Mouse (Mus musculus): ENCODE results near the gene Crygc. TPM values are rescaled to one million over a fixed set of nuclear protein-coding genes. Genes with fewer than 3 reads are reported as not detected.

The Crygc gene
- total RNA-seq, 1 experiment: 1.3 TPM

DNA sequence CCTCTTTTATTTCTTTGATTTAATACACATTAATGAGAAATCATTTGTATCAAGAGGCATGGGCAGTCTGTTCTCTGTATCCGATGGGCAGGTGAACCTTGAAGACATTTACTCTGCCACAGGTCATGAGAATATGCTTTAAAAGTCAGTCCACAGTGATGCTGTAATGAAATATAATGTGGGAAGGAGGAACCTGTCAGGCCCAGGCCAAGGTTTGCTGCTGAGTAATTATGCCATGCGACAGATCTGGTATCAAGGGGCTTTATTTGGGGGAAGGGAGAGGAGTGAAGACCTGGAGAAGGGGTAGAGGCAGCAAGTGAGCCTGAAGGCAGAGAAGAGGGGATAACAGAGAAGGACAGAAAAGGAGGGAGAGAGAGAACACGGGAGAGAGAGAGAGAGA lies 33.8 kb downstream of the Crygc start:
- no peak for DNase-seq (ENCODE audit: low read depth, low spot score)
- Histone ChIP-seq H3K9me3 (ENCODE audit: control insufficient read depth, insufficient read depth, low read depth, low read length) (no peaks in the 10 kb centered on the region), H3K4me1 (ENCODE audit: control insufficient read depth in 2 of 2, insufficient read depth in 2 of 2, low read length in 2 of 2, poor library complexity in 1 of 2) (peaks cover 8 to 16% of the 10 kb centered on the region in 2 experiments; a peak in 3 of 4 replicates), H3K4me3 (ENCODE audit: insufficient read depth in 1 of 2, low read depth in 1 of 2, low read length in 2 of 2, poor library complexity in 1 of 2, severe bottlenecking in 1 of 2) (no peak overlapping the region), H3K27ac (ENCODE audit: insufficient read depth, low read depth, low read length, poor library complexity, severe bottlenecking) (no peak overlapping the region), H3K36me3 (ENCODE audit: control insufficient read depth, insufficient read depth, low read length, poor library complexity, severe bottlenecking) (no peaks in the 10 kb centered on the region), H3K9ac (ENCODE audit: insufficient read depth, low read depth, low read length, poor library complexity, severe bottlenecking) (no peak overlapping the region)
- TF ChIP-seq MAFK (IDR thresholded peaks at IDR 0.05; ENCODE audit: insufficient read depth, low read depth, low read length) (no peak), ZNF384 (IDR thresholded peaks at IDR 0.05; ENCODE audit: low read depth, low read length) (no peak), HCFC1 (IDR thresholded peaks at IDR 0.05; ENCODE audit: borderline replicate concordance, insufficient read depth, low read length) (no peak), ZC3H11A (IDR thresholded peaks at IDR 0.05; ENCODE audit: borderline replicate concordance, low read depth, low read length) (no peak), CHD2 (IDR thresholded peaks at IDR 0.05; ENCODE audit: low read depth, low read length) (no peak)
- in situ Hi-C loops (cut with MboI; ENCODE audit: low sequenced_read_pairs in 2 of 2, unreplicated experiment in 2 of 2): no loop called here

DNA sequence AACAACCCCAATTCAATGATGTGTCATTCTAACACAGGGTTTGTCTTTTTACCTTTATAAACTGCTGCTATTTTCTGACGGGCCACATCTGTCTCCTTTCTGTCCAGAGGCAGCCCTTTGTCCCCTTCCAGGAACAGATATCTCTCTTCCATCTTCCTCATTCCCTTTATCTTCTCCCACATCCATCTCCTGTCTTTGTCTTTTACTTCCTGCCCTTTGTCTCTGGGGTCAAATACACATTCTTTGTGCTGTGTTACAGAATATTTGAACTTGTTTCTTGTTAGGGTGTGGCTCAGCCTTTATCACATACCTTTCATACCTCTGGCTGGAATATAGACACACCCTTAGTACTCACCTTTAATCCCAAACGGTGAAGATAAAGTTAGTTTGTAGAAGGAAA lies 35.9 kb downstream of the Crygc start:
- TF ChIP-seq MAFK (IDR thresholded peaks at IDR 0.05; ENCODE audit: insufficient read depth, low read depth, low read length): no peak
- no peak for TF ChIP-seq ZC3H11A (IDR thresholded peaks at IDR 0.05; ENCODE audit: borderline replicate concordance, low read depth, low read length)
- TF ChIP-seq ZNF384 (IDR thresholded peaks at IDR 0.05; ENCODE audit: low read depth, low read length): no peak
- TF ChIP-seq HCFC1 (IDR thresholded peaks at IDR 0.05; ENCODE audit: borderline replicate concordance, insufficient read depth, low read length): no peak
- TF ChIP-seq CHD2 (IDR thresholded peaks at IDR 0.05; ENCODE audit: low read depth, low read length): no peak; the same call in 1 of the 2 replicates
- no peak overlapping the region; the same call in 1 of the 2 replicates for H3K27ac ChIP-seq (ENCODE audit: insufficient read depth, low read depth, low read length, poor library complexity, severe bottlenecking)
- DNase-seq (ENCODE audit: low read depth, low spot score): peak; percentile 41
- no peak overlapping the region for H3K4me3 ChIP-seq (ENCODE audit: insufficient read depth in 1 of 2, low read depth in 1 of 2, low read length in 2 of 2, poor library complexity in 1 of 2, severe bottlenecking in 1 of 2)
- H3K4me1 ChIP-seq (ENCODE audit: control insufficient read depth in 2 of 2, insufficient read depth in 2 of 2, low read length in 2 of 2, poor library complexity in 1 of 2): peaks cover 8 to 16% of the 10 kb centered on the region in 2 experiments; a peak in 3 of 4 replicates
- in situ Hi-C loops (cut with MboI; ENCODE audit: low sequenced_read_pairs in 2 of 2, unreplicated experiment in 2 of 2): no loop called here
- H3K36me3 ChIP-seq (ENCODE audit: control insufficient read depth, insufficient read depth, low read length, poor library complexity, severe bottlenecking): no peaks in the 10 kb centered on the region
- H3K9me3 ChIP-seq (ENCODE audit: control insufficient read depth, insufficient read depth, low read depth, low read length): no peaks in the 10 kb centered on the region
- no peak overlapping the region for H3K9ac ChIP-seq (ENCODE audit: insufficient read depth, low read depth, low read length, poor library complexity, severe bottlenecking)

DNA sequence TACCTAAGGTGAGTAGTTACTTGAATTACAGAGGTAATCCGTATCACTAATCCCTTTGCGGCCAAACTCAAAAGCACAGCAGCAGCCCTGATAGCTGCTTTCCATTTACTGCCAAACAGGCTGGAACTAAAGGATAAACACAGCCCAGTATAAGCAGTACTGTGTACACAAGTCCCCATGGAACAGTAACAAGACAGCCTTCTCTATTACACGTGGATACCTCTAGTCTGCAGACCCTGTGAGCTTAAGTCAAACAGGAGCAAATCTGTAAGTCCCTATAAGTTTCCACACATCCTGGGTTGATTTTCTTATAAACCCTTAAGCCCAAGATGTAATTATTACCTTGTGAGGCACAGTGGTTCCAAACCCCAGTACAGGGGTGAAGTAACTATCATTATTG lies 38.0 kb downstream of the Crygc start:
- no peak for DNase-seq (ENCODE audit: low read depth, low spot score)
- H3K27ac ChIP-seq (ENCODE audit: insufficient read depth, low read depth, low read length, poor library complexity, severe bottlenecking): no peak overlapping the region
- H3K9me3 ChIP-seq (ENCODE audit: control insufficient read depth, insufficient read depth, low read depth, low read length): no peaks in the 10 kb centered on the region
- in situ Hi-C loops (cut with MboI; ENCODE audit: low sequenced_read_pairs in 2 of 2, unreplicated experiment in 2 of 2): no loop called here
- H3K9ac ChIP-seq (ENCODE audit: insufficient read depth, low read depth, low read length, poor library complexity, severe bottlenecking): no peak overlapping the region
- TF ChIP-seq ZC3H11A (IDR thresholded peaks at IDR 0.05; ENCODE audit: borderline replicate concordance, low read depth, low read length) (no peak), CHD2 (IDR thresholded peaks at IDR 0.05; ENCODE audit: low read depth, low read length) (no peak), HCFC1 (IDR thresholded peaks at IDR 0.05; ENCODE audit: borderline replicate concordance, insufficient read depth, low read length) (no peak), MAFK (IDR thresholded peaks at IDR 0.05; ENCODE audit: insufficient read depth, low read depth, low read length) (no peak), ZNF384 (IDR thresholded peaks at IDR 0.05; ENCODE audit: low read depth, low read length) (no peak)
- no peaks in the 10 kb centered on the region for H3K36me3 ChIP-seq (ENCODE audit: control insufficient read depth, insufficient read depth, low read length, poor library complexity, severe bottlenecking)
- peaks cover 5 to 11% of the 10 kb centered on the region in 2 experiments; a peak in 3 of 4 replicates for H3K4me1 ChIP-seq (ENCODE audit: control insufficient read depth in 2 of 2, insufficient read depth in 2 of 2, low read length in 2 of 2, poor library complexity in 1 of 2)
- H3K4me3 ChIP-seq (ENCODE audit: insufficient read depth in 1 of 2, low read depth in 1 of 2, low read length in 2 of 2, poor library complexity in 1 of 2, severe bottlenecking in 1 of 2): no peak overlapping the region

DNA sequence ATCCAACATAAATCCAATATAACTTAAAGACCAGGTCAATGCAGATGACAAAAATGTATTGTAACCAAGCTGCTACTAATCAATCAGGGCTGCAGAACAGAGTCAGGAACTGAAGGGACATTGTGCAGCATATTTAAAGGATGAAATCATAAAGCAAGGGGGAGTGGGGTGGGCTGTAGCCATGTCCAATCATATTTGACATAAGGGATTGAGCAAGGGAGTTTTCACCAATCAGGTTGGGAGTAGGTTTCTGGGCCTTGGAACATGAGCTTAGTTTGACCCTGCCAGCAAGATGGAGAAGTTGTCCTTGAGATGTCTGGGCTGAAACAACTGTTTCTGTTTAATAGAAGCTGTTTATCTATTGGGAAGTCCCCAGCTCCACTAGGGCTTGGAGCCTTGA lies 40.8 kb downstream of the Crygc start, which contains the start of gene Akr1cl:
Gene Akr1cl, minus strand, starts transcription at position 119 of the 400 bp plus-strand sequence.
- H3K9ac ChIP-seq (ENCODE audit: insufficient read depth, low read depth, low read length, poor library complexity, severe bottlenecking): no peak within 1 kb of the TSS
- DNase-seq (ENCODE audit: low read depth, low spot score): no peak
- TF ChIP-seq ZNF384 (IDR thresholded peaks at IDR 0.05; ENCODE audit: low read depth, low read length) (no peak), MAFK (IDR thresholded peaks at IDR 0.05; ENCODE audit: insufficient read depth, low read depth, low read length) (no peak), HCFC1 (IDR thresholded peaks at IDR 0.05; ENCODE audit: borderline replicate concordance, insufficient read depth, low read length) (no peak), ZC3H11A (IDR thresholded peaks at IDR 0.05; ENCODE audit: borderline replicate concordance, low read depth, low read length) (no peak), CHD2 (IDR thresholded peaks at IDR 0.05; ENCODE audit: low read depth, low read length) (no peak)
- peaks cover 0 to 2% of the 10 kb centered on the region in 2 experiments; a peak in 1 of 4 replicates for H3K4me1 ChIP-seq (ENCODE audit: control insufficient read depth in 2 of 2, insufficient read depth in 2 of 2, low read length in 2 of 2, poor library complexity in 1 of 2)
- H3K27ac ChIP-seq (ENCODE audit: insufficient read depth, low read depth, low read length, poor library complexity, severe bottlenecking): no peak within 1 kb of the TSS
- in situ Hi-C loops (cut with MboI; ENCODE audit: low sequenced_read_pairs in 2 of 2, unreplicated experiment in 2 of 2): no loop called here
- no peaks in the 10 kb centered on the region for H3K36me3 ChIP-seq (ENCODE audit: control insufficient read depth, insufficient read depth, low read length, poor library complexity, severe bottlenecking)
- H3K4me3 ChIP-seq (ENCODE audit: insufficient read depth in 1 of 2, low read depth in 1 of 2, low read length in 2 of 2, poor library complexity in 1 of 2, severe bottlenecking in 1 of 2): no peak within 1 kb of the TSS
- H3K9me3 ChIP-seq (ENCODE audit: control insufficient read depth, insufficient read depth, low read depth, low read length): no peaks in the 10 kb centered on the region
